Mouse (Mus musculus) forelimb bud, embryonic 11.5 days (tissue): Measurements from ENCODE around the gene Nlrp10.

Experiments used
- DNase-seq: peaks from one replicate; pipeline ENCODE4 v3.0.0-alpha.2; 2012; ENCODE audit warnings: low read depth, low spot score

The Nlrp10 gene

DNA sequence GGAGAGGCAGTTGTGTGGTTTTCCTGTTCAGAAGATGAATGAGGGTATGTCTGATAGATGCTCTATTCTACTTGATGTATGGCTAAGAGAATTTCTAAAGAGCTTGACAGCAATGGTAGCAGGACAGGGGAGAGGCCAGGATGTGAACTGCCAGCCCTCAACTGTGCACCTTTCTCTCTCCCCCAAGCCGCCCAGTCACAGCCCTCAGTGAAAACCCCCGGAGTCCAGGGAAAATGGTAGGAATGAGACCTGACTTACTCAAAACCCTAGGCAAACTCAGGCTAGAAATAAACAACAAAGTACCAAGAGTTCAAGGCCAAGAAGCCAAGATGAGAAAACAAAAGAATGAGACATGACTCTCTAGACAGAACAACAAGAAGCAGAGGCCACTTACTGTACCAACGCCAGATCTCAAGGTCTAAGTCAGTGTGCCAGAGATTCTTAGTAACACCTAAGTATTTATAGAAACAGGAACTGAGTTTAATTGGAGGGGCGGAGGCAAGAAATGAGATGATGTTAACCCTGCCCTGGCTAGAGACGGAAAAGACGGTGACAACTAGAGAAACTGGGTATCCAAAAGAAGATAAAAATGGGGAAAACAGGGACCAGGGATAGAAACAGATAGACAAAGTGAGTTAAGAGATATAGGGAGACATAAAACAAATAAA lies at the start of gene Nlrp10:
Gene Nlrp10 (minus strand): TSS at position 453 of the 668 bp plus-strand sequence.
- no peak for DNase-seq

DNA sequence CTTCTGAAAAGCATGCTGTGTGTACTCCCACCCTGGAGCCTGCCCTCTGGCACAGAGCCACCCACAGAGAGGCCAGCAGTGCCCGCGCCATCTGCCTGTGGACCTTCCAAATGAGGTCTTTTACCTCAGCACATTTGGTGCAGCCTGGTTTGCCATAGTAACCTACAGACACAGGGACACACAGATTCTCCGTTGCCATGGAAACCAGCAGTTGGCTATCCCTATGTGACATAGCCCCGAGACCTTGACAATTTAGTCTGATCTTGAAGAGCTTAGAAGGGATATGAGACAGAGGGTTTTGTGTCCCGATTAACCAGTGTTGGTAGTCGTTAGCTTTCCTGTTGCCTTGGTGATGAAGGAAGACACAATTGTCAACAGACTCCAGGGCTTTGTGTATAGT lies 42.3 kb upstream of the Nlrp10 start:
- no peak for DNase-seq

DNA sequence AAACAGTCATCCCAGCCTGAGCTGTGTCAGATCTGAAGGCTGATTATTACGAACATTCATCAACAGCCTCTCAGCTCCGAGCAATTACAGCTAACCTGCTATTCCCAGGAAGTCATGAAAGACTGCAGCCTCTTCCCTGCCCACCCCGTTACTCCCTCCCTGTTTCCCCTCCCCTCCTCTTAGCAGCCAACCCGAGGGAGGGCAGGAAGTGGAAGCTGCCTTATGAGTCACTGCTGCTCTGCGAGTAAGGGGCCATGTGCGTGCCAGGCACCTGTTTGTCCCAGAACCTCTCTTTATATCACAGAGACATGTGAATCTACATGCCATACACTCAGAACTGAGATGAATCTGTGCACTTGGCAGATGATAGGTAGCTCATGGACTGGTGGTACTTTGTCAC lies 38.2 kb upstream of the Nlrp10 start:
- no peak for DNase-seq

DNA sequence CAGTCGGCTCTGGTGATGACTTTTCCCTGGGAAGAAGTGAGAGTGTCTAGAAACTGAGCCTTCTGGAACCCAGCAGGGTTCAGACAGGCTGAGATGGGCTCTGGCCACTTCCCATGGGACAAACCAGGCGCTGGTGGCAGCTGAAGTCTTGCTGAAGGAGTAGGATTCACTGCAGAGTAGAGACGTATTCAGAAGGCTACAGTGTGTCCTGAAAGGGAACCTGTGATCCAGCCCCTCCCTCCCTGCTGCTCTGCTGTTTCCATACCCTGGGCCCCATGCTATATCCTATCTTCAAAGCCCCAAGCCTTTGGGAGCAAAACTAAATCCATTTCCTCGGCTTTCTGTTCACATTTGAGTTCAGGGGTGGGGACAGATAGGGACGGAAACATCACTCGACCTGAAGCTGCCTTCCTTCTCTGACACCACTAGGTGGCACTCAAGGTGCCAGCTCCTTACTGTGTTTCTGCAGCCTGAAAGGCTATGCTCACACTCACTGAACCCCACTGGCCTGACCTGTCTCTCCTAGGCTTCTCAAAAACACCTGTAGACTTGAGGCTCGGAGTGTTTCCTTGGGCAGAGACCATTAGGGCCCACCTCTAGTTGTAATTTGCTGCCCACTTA lies 36.9 kb upstream of the Nlrp10 start:
- DNase-seq: peak; percentile 60

DNA sequence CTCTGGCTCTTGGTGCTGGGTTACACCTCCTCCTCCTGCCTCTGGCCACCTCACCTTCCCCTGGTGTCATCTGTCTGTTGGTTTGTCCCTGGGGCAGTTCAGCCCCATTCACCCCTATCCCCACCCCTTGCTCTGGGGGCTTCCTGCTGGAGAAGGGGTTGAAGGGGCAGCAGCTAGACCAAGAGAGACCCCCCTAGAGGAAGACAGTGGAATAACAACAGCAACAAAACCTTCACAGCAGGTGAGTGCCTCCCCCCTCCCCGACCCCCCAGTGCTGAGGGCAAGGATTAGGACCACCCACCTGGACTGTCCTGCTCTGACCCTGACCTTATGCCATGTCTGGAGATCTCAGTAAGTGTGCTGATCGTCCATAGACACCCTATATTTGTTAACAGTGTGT lies 36.0 kb upstream of the Nlrp10 start:
- no peak for DNase-seq

DNA sequence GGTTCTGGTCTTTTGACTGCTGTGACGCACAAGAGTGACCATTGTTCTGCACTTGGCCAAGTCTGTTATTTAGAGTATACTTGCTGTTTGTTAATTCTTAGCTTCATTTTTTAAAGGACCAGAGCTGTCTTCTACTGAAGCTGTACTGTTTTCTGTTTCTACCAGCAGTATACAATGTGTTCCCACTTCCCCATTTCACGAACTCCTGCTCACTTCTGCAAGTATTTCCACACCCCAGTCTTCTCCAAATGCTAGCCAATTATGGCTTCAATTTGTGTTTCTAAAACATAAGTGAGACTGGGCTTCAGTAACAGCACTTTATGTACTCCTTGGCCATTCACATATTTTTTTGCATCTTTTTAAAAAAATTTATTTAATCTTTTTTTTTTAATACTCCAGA lies 27.8 kb upstream of the Nlrp10 start:
- no peak for DNase-seq

DNA sequence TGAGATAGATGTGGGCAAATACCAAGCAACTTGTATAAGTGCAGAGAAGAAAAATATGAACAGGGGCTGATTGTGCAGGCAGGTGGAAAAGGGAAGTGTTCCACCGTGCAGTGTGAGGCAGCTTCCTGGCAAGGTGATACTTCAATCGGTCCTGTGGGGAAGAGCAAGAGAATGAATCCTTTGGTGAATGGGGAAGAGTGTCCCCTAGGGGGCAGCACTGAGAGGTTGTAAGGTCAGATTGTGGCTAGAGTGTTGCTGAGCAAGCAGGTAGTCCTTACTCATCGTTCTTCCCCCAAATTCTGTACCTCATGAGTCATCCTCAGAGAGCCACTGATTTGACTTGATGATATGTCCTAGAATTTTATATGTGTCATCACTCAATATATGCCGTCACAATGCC lies 24.2 kb upstream of the Nlrp10 start:
- DNase-seq: peak; percentile 46

DNA sequence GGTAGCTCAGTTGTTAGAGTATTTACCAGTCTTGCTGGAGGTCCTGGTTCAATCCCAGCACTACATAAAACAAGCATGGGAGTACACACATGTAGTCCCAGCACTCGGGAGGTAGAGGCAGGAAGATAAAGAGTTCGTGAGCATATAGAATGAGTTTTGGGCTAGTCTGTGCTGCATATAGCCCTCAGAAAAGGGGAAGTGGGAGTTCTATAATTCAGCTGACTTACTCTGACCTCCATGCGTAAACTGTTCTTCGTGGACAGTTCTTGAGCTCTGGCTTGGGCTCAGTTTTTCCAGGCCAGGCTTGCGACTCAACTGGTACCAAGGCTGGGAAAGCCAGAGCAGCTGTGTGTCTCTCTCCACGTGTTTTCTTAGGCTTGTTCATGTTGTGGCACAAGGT lies 22.8 kb upstream of the Nlrp10 start:
- DNase-seq: no peak

DNA sequence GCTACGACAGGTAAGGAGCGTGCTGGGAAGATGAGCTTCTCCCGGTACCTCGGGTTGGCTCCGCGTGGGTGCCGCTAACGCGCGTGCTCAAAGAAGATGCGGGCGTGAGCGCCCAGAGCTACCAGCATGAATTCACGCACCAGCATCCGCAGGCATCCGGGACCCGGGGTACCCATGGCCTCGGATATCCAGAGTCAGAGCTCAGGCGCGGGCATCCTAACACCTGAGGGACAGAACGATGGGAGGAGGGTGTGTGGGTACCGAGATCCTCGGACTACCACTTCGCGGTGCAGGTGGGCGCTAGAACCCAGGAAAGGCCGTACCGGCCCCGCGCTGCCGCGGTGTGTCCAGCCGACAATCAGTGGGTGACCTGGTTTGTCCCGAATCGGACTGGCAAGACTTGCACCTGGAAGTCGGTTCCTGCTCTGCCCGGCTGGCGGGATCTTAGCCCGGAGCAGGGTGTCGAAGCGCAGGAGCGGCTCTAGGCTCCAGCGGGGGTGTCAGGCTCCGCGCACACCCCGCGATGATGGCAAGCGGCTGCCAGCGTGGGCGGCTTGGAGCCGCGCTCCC lies 20.9 kb upstream of the Nlrp10 start:
- no peak for DNase-seq

DNA sequence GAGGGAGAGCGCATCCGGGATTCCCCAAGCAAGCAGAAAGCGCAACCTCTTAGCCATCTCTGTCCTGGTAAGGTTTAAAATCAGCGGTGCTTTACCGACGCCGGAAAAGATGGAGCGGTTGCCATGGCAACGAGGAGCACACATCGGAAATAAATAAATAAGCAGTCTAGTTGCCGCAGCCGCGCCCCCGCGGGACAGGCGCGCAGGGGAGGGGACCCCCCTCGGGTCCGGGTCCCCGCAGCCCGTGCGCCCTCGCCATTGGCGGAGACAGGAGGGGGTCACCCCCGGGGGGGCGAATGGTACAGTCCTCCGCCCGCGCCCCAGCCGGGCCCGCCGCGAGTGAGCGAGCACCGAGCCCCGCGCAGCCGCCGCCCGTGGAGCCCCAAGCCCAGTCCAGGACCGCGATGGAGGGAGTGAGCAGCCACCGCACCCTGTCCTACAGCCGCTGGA lies 20.4 kb upstream of the Nlrp10 start, which contains the start of gene Tub:
Gene Tub (plus strand): TSS at position 27 of the 450 bp plus-strand sequence.
- peak; percentile 82 for DNase-seq

DNA sequence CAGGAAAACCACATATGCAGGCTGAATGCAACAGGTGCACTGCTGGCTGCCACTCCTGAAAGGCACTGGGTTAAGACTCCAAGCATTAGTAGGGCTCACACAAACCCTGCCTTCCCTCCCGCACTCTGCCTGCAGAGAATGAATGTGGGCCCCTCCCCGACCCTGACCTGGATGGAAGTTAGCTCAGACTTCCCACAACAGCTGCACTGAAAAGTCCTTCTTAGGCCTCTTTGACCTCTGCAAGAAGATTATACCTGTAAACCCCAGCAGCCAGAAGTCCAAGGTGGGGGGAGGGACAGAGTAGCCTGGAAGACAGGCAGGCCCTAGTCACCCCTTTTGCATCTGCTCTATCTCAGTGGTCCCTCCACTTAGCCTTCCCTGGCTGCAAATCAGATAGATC lies 19.3 kb upstream of the Nlrp10 start:
- no peak for DNase-seq

DNA sequence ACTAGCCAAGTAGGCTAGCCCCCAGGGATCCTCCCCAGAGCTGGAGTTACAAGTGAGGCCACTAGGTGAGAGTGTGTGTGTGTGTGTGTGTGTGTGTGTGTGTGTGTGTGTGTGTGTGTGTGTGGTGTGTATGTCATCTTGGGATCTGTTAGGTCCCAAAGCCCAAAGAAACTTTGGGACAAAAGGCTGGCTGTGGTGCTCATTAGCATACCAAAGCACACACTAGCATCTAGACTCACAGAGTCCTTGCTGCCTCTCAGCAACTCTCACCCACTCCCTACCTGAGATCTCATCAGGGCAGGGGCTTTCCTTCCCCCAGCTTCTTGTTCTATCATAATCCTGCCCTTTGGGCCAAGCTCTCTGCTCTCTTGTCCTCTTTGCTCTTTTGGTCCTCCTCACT lies 18.6 kb upstream of the Nlrp10 start:
- no peak for DNase-seq

DNA sequence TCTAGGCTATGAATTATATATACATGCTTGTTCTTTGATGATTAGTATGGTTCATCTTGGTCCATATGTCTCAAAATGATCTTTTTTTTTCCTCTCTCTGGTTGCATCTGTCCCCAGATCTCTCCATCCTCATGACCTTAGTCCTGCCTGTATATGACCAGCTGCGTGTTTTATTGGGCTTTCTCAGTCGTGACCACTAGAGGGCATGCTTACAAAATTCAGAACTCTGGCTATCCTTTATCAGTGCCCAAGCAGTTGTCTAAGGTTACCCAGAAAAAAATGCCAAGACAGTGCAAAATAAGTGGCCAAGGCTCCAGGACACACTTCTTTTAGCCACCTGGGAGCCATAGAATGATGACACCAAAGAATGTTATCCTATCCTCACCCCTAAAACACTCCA lies 14.0 kb upstream of the Nlrp10 start:
- DNase-seq: peak; percentile 72

DNA sequence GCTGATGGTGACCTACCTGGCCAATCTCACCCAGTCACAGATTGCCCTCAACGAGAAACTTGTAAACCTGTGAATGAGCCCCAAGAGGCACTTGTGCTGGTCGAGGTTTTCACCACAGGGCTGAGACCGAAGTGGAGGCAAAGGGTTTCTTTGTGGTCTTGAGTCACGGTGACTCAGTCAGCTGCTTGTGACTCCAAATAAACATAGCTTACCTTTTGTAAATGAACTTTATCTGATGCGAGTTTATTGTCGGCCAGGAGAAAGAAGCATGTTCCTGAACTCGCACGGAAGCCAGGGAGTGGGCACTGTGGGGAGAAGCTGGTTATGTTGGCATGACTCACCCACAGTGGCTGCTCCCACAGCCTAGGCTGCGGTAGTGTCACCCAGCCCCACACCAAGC lies 11.5 kb upstream of the Nlrp10 start:
- no peak for DNase-seq

DNA sequence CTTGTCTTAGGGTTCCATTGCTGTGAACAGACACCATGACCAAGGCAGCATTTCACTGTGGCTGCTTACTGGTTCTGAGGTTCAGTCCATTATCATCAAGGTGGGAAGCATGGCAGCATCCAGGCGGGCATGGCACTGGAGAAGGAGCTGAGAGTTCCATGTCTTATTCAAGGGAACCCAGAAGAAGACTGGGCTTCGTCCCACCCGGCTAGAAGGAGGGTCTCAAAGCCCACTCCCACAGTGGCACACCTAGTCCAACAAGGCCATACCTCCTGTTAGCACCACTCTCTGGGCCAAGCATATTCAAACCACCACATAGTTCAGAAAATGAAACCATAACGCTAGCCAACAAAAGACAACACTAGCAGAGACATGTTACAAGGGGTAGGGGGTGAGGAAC lies 6.6 kb upstream of the Nlrp10 start:
- DNase-seq: no peak

DNA sequence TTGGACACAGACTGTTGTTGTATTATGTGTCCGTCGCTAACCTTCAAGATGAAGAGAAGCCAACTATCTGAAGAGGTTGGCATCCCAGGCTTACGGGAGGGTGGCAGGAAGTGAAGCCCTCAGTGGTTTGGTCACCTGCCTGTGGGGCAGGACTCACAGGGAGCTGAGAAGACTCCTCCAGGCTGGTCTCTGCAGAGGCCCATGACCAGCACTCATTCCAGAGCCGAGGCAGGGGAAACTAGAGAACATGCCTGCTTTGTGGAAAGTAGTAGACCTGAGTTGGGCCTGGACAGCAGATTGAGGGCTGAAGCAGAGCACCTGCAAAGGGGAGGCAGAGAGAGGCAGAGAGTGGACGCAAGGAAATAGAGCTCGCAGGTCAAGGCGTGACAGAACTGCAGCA lies 5.4 kb upstream of the Nlrp10 start:
- DNase-seq: no peak

DNA sequence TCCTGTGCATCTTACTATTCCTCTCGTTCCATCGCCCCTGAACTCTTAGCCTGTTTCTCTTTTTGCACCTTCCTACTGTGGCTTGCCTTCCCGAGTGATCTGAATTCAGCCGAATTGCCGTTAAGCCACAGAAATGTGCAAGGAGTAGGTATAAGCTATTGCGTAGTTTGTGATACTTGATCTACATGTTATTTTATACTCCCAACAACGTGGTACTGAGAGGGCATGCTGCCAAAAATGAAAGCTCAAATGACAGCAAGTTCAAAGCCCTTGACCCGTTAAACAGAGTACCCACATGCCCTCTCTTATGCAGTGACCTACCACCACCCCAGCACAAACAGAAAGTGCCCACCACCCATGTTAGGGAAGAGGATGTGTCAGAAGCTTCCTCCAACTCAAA lies 4.9 kb upstream of the Nlrp10 start:
- DNase-seq: no peak

DNA sequence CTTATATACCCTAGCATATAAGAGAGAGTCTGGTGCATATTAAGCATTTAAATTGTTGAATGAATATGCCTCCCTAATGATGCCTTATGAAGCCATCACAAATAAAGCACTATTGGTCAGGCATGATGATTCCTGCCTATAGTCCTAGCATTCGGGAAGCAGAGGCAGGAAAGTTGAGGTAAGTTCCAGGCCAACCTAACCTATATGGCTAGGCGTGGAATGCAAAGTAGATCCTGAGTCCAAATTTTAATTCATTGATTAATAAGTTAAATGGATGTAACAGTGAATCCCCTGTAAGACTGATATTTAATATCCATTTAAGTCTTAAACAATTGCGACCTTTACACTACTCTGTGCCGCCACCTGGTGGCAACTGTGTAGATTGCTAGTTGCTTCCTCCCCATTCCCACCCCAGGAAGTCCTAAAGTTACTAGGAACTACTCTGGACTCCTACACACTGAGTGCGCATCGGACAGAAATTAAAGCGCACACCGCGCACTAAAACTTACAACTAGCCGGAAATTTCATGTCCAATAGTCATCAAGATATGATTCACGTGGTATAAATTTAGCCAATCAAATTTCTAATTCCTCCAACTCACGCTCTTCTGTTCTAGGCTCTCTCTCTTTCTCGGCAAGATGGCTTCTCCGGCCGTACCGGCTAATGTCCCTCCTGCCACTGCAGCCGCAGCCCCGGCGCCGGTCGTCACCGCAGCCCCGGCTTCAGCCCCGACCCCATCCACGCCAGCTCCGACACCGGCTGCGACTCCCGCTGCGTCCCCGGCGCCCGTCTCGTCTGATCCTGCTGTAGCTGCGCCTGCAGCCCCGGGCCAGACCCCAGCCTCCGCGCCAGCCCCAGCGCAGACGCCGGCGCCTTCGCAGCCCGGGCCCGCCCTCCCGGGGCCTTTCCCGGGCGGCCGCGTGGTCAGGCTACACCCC lies 4.1 kb upstream of the Nlrp10 start, which contains the start of gene Eif3f:
Gene Eif3f (plus strand): TSS at position 624 of the 938 bp plus-strand sequence.
- DNase-seq: peak; percentile 99

DNA sequence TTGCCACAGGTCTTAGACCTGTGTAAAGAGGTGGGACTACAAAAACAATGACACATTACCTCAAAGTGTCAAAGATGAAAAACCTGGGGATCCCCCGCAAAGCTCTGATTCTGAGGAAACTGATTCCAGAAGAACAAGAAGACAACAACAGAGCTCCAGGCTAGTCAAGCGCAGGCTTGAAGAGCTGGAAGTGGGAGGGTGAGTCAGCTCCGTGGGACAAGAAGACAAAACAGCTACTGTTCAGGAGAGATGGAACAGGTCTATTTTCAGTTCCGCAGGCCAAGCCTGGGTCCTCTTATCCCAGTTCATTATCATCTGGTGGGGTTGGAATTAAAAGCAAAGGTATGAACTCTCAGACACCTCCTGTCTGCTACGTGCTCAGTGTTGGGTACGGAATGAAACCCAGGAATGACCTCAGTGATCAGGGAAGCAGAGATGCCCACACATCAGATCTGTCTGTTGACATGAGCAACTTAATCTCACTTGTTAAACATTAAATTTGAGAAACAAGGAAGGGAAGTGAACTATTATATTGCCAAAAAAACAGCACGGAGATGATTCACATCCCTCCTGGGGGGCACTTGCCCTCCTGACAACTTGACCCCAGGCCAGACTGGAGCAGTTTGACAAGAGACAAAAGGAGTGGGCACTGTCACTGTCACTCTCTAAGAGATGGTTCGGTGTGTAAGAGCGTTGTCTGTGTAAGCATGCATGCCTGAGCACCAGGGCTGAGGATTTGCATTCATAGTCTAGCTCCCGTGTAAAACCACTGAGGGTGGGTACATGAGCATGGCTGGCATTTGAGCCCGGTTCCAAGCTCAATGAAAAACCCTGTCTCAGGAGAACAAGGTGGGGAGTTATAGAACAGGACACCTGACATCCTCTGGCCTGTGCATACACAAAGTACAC lies 1.4 kb downstream of the Nlrp10 start:
- no peak for DNase-seq

DNA sequence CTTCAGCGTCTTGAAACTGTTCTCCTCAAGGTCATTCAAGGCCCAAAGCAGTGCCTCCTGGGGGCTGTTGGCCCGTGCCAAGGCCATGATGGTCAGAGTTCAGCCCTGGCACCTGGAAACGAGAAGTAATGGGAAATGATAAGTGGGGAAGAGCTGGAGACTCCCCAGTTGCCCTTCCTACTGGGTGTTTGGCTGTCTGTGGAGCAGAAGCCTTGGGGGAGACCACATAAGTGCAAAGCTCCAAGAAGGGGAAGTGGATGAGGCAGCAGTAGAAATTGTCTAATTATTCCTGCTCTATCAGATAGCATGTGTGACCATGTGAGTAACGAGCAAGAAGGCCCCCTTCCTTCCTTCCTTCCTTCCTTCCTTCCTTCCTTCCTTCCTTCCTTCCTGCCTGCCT lies 2.9 kb downstream of the Nlrp10 start:
- DNase-seq: no peak

DNA sequence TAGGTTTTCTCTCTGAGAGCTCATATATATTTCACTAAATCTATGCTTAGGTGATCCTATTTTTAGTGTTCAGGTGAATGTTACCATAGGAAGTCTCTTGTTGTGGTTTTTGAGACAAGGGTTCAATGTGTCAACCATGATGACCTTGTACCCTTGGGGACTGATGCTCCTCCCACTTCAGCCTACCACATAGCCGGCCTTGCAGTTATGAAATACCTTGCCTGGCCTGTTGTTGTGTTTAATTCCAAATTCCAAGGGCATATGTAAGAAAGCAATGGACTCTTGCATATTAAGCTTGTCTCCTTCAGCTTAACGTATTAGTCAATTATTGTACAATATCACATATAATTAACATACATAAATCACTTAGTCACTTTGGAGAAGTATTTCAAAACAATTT lies 26.0 kb downstream of the Nlrp10 start:
- no peak for DNase-seq
